Mouse (Mus musculus): ENCODE data around the gene Thsd7b. TPM values are rescaled to one million over a fixed set of nuclear protein-coding genes. Genes with fewer than 3 reads are reported as not detected.

Thsd7b gene
- total RNA-seq, 1 experiment from 2014 or later = not detected

- no peak for ATAC-seq (ENCODE audit: extremely low read depth, insufficient number of reproducible peaks, low FRiP score, poor library complexity, severe bottlenecking)
These were observed 491.6 kb downstream of the Thsd7b start for GRCm38 (mm10) chr1:129764748-129765147.

DNA sequence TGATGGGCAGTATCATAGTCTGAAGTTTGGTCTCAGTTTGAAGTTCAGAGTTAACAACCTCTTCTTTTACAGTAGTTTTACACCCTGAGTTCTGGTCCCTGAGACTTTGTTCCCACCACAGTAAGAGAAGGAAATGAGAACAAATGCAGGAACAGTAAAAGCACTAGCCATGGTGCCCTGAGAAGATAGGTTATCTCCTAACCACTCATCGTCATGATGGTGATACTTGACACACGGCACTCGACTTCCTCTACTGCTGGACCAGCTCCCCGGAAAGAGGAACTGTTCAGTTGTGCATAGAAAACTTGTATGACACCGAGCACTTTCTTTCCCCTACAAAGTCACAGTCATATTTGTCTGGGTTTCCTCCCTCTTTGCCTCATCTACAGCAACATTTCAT lies 504.0 kb downstream of the Thsd7b start:
- no peak for ATAC-seq (ENCODE audit: extremely low read depth, insufficient number of reproducible peaks, low FRiP score, poor library complexity, severe bottlenecking)

- no peak for ATAC-seq (ENCODE audit: extremely low read depth, insufficient number of reproducible peaks, low FRiP score, poor library complexity, severe bottlenecking)
These were observed 506.4 kb downstream of the Thsd7b start for GRCm38 (mm10) chr1:129779506-129779905.

DNA sequence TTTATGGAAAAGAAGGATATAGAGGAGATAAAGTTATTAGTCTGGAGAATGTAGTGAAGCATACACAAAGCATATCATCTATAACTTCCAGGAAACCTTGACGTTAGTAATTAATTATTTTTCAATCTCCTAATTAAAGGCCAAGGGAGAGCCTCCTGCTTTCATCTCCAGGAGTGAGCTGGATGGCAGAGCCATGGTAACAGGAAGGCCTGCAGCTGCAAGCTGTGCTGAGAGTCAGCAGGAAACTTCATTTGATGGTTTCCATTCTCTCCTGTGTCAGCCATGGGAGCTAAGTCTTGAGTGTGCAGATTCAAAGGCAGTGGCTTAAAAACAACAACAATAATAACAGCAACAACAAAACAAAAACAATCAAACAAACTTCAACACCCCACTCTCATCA lies 507.5 kb downstream of the Thsd7b start:
- ATAC-seq (ENCODE audit: extremely low read depth, insufficient number of reproducible peaks, low FRiP score, poor library complexity, severe bottlenecking) = no peak

DNA sequence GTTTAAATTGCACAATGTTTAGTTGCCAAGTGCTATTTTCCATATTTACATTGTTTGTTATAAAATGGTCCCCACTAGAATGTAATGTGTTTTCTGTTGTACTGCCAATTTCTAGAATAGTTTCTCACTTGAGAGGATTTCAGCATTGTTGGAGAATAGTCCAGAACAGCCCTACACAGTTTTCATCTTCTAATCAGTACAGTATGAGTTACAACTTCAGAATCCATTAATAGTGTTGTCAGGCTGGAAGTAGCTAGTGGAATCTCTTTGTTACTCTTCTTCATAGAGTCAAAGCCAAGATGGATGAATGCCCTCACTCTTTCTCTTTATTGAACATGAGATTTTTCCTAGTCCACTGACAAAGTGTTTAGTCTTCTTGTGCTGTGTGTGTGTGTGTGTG lies 525.4 kb downstream of the Thsd7b start:
- ATAC-seq (ENCODE audit: extremely low read depth, insufficient number of reproducible peaks, low FRiP score, poor library complexity, severe bottlenecking) = no peak

DNA sequence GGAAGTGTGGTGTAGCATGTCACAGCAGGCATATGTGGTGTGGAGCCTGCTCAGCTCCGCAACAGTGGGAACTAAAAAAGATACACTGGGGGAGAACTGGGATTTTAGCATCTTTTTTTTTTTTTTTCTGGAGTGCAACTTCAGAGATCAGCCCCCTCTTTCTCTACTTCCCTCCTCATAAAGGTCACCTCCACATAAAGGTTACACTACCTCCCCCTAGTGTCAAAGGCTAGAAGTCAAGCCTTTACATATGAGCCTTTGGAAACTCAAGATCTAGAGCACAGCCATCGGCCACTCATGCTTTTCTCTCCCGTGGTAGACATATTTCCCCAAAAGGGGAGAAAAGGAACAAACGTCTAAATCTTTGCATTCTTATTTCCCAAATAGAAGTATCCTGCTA lies 553.8 kb downstream of the Thsd7b start:
- no peak for ATAC-seq (ENCODE audit: extremely low read depth, insufficient number of reproducible peaks, low FRiP score, poor library complexity, severe bottlenecking)

DNA sequence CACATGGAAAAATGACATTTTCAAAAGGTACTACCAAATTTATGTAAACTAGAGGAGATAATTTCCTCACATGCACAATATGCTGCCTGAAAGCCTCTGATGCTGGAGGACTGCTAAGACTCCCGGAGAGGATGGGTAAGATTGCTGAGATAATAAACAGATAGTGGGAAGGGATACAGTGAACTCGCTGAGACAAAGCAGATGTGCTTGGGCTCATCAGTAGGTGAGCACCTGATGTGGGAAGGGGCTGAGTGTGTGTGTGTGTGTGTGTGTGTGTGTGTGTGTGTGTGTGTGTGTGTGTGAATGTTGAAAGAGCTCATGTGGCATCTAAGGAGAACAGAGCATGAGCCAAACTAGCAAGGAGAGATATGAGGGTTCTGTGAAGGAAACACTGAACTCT lies 564.2 kb downstream of the Thsd7b start:
- ATAC-seq (ENCODE audit: extremely low read depth, insufficient number of reproducible peaks, low FRiP score, poor library complexity, severe bottlenecking) = no peak

DNA sequence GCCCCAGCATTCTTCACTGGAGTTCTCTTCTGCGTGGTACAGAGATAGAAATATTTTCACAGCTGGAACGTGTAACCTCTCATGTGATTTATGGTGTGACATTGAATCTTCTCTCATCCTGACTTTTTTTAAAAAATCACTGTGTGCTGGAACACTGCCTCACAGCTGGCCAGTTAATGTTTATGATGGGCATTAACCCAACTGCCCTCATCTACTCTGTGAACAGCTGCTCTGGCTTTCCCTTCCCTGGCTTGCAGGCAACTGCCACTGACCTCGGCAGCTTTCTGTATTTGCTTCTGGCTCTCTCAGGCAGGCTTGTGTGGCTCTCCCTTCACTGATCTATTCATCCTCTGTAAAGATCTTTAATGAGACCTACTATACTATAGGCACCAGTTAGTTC lies 564.7 kb downstream of the Thsd7b start:
- ATAC-seq (ENCODE audit: extremely low read depth, insufficient number of reproducible peaks, low FRiP score, poor library complexity, severe bottlenecking) = no peak

GRCm38 (mm10) chr1:129838486-129838885 lies 565.4 kb downstream of the Thsd7b start:
- ATAC-seq (ENCODE audit: extremely low read depth, insufficient number of reproducible peaks, low FRiP score, poor library complexity, severe bottlenecking) = no peak

DNA sequence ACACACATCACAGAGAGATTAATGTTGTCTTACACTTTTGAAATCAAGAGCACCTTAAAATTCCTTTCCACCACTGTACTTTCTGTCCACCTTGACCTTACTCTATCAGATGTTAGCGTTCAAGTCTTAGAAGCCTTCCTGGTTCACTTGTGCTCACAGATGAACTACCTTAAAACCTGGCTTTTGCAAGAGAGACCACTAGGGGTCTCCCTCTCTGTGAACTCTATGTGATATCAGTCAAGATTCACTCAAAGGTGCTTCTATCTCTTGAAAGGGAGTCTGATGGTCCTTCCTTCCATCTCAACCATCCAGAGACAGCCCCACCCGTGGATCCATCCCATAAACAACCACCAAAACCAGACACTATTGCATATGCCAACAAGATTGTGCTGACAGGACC lies 570.3 kb downstream of the Thsd7b start:
- no peak for ATAC-seq (ENCODE audit: extremely low read depth, insufficient number of reproducible peaks, low FRiP score, poor library complexity, severe bottlenecking)

- no peak for ATAC-seq (ENCODE audit: extremely low read depth, insufficient number of reproducible peaks, low FRiP score, poor library complexity, severe bottlenecking)
These were observed 577.0 kb downstream of the Thsd7b start for GRCm38 (mm10) chr1:129850007-129850564.

- ATAC-seq (ENCODE audit: extremely low read depth, insufficient number of reproducible peaks, low FRiP score, poor library complexity, severe bottlenecking) = no peak
These were observed 594.6 kb downstream of the Thsd7b start for GRCm38 (mm10) chr1:129867714-129868113.

DNA sequence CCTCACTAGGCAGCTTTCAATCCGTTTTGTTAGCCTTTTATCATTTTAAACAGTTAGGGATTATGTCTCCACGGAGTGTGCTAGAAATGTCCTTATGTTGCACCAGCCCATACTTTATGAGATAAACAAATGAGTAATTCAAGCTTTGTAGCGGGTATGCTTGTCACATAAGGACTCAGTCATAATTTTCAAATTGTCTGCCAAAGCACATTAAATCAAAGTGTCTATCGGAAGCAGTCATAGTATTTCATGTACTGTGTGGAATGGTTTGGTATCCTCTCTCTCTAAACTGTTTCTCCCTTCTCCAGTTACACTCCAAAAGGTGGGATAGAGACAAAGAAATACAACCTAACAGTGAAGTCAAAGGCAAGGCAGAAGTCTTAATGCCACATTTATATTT lies 601.3 kb downstream of the Thsd7b start:
- ATAC-seq (ENCODE audit: extremely low read depth, insufficient number of reproducible peaks, low FRiP score, poor library complexity, severe bottlenecking) = no peak

DNA sequence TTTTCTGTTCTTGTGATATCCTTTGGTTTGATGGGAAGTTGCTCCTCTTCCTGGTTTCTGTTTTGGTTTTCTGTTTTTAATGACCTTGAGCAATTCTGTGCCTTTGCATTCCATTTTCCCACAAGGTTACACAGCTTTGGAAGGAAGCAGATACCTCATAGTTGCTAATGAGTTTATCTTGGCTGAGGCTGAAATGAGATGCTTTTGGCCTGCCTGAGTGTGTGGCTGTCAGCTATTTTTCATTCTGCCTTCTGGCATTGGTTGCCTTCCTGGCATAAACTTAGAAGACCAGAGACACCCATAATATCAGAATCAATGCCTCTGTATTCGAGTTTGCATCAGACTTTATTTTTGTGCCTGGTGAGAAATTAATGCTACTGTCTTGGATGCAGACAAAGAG lies 614.8 kb downstream of the Thsd7b start:
- ATAC-seq (ENCODE audit: extremely low read depth, insufficient number of reproducible peaks, low FRiP score, poor library complexity, severe bottlenecking) = no peak

- no peak for ATAC-seq (ENCODE audit: extremely low read depth, insufficient number of reproducible peaks, low FRiP score, poor library complexity, severe bottlenecking)
These were observed 625.0 kb downstream of the Thsd7b start for GRCm38 (mm10) chr1:129898121-129898520.

GRCm38 (mm10) chr1:129915484-129915883 lies 642.4 kb downstream of the Thsd7b start:
- no peak for ATAC-seq (ENCODE audit: extremely low read depth, insufficient number of reproducible peaks, low FRiP score, poor library complexity, severe bottlenecking)

DNA sequence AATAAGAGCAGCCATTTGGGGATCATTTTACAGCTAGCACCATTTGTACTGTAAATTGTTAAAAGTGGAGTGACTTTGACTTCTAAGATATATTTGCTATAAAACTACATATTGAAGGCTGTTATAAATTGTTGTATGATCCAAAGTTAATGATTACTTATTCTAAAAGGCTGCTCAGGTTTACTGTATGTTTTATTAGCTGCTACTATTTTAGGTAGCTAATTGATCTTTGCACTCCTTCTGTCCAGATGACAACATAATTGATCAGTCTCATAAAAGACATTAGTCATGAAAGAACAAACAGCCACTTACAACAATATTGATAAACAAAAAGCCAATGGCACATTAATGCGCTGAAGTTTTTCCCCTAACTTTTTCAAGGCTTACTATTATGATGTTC lies 644.5 kb downstream of the Thsd7b start:
- ATAC-seq (ENCODE audit: extremely low read depth, insufficient number of reproducible peaks, low FRiP score, poor library complexity, severe bottlenecking) = no peak

DNA sequence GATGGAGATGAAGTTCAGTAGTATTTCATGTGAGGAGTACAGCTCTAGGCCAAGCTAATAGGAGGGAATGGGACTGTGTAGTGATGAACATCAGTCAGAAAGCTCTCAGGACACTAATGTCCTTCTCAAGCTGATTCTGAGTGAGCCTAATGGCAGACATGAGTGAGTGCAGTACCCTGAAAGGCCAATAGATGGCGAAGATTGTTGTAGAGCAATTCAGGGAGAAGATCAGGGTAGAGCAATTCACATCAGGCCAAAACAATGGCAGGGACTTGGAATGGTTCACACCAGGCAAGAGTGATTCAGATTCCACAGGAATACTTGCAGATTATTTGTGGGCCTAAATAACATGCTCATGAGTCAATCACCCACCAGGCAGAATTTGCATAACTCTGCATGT lies 646.3 kb downstream of the Thsd7b start:
- no peak for ATAC-seq (ENCODE audit: extremely low read depth, insufficient number of reproducible peaks, low FRiP score, poor library complexity, severe bottlenecking)

DNA sequence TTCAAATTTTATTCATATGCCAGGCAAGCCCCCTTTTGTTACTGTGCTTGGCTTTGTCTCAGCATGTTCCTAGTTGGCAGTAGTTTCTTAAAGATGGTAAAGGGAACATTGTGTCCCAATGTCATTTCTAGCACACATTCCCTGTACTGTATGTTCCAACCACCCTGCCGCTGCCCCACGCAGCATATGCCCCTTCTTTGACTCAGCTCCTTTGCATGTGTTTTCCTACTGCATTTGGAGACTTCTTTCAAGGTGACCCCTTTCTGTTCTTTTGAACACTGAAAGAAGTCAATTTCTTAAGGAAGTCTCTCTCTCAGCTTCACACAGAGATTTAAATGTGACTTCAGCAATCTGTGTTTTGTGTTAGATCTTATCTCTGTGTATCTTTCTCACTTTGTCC lies 657.9 kb downstream of the Thsd7b start:
- ATAC-seq (ENCODE audit: extremely low read depth, insufficient number of reproducible peaks, low FRiP score, poor library complexity, severe bottlenecking) = no peak

DNA sequence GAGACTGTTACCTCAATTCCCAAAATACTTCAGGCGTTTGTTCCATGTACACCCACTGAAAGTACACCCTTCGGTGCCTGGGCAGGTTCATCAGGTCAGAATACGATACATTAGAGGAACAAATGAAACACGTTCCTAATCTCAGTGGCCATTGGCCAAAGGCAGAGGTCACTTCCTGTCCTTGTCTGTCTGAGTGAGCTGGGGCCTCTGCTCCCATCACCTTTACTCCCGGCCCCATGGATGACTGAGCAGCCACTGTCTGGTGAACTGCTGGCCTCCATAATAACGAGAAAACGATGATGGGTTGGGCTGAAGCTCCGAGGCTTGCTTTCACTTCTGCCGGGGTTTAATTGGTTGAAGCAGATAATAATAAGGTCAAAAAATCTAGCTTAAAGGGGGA lies 670.0 kb downstream of the Thsd7b start:
- ATAC-seq (ENCODE audit: extremely low read depth, insufficient number of reproducible peaks, low FRiP score, poor library complexity, severe bottlenecking) = no peak

- ATAC-seq (ENCODE audit: extremely low read depth, insufficient number of reproducible peaks, low FRiP score, poor library complexity, severe bottlenecking) = no peak
These were observed 673.9 kb downstream of the Thsd7b start for GRCm38 (mm10) chr1:129947026-129947425.

- no peak for ATAC-seq (ENCODE audit: extremely low read depth, insufficient number of reproducible peaks, low FRiP score, poor library complexity, severe bottlenecking)
These were observed 682.4 kb downstream of the Thsd7b start for GRCm38 (mm10) chr1:129955478-129955877.

Data from neutrophil, adult 5-6 weeks (primary cell).